ENCODE assay signal across 8 mouse cellular contexts in the genomic region with DNA sequence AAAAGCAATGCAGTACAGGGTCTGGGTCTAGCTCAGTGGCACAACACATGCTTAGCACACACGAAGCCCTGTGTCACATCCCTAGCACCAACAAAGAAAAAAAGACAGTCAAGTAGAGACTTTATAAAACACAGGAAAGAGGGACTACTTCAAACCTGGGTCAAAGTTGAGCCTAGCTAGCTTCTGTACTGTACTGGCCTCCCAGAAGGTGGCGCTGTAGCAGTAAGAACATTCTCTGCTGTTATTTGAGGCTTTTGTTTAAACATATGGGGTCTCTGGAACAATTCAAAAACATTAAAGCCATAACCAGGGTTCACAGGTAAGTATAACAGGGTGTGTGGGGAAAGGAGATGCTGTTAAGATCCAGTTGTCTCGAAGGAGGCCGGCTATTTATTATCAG. TPM values are rescaled to one million over a fixed set of nuclear protein-coding genes. Genes with fewer than 3 reads are reported as not detected.
DNase-seq lines count a peak whose midpoint lies in the region; ATAC-seq and TF ChIP-seq lines count a peak whose summit lies in the region.

No protein-coding gene starts in this region.

- no peaks in the 10 kb centered on the region for H3K27me3 ChIP-seq in kidney, embryonic 16.5 days (ENCODE audit: insufficient read depth, low read length)
- no peaks in the 10 kb centered on the region for H3K27me3 ChIP-seq in Patski
- H3K27me3 ChIP-seq in stomach, postnatal 0 days (ENCODE audit: control insufficient read depth, insufficient read depth, low read length), result no peaks in the 10 kb centered on the region

- no peaks in the 10 kb centered on the region for H3K36me3 ChIP-seq in kidney, embryonic 16.5 days (ENCODE audit: insufficient read depth, low read length)
- H3K36me3 ChIP-seq in stomach, postnatal 0 days (ENCODE audit: control insufficient read depth, insufficient read depth, low read length), result no peaks in the 10 kb centered on the region

- in situ Hi-C loops in Patski (cut with MboI; ENCODE audit: low pct_unique_long_range_greater_than_20kb), result no loop called here

- POLR2A ChIA-PET in Patski (lab: Charles Lee), result interaction anchor here (0.5 kb wide), 1 partner anchor 11 kb away, joined by 3 read pairs; no protein-coding TSS in a partner anchor

- ATAC-seq in CD4-positive, CD25-positive, alpha-beta regulatory T cell, adult 4 months, result no peak
- no peak for ATAC-seq in kidney, embryonic 16.5 days (ENCODE audit: low FRiP score, low TSS enrichment)
- no peak for ATAC-seq in Patski
- no peak for ATAC-seq in stomach, postnatal 0 days (ENCODE audit: low FRiP score, low TSS enrichment)

- no peaks in the 10 kb centered on the region for H3K9me3 ChIP-seq in kidney, embryonic 16.5 days (ENCODE audit: low read length)
- no peaks in the 10 kb centered on the region for H3K9me3 ChIP-seq in stomach, postnatal 0 days (ENCODE audit: control insufficient read depth, low read length)

- no peak overlapping the region for H3K9ac ChIP-seq in kidney, embryonic 16.5 days (replicated peaks; ENCODE audit: low read length)
- H3K9ac ChIP-seq in stomach, postnatal 0 days (ENCODE audit: low read length), result no peak overlapping the region

- no peak overlapping the region for H3K4me3 ChIP-seq in kidney, embryonic 16.5 days (ENCODE audit: low read length)
- H3K4me3 ChIP-seq in embryonic fibroblast, embryonic 13.5 days (ENCODE audit: insufficient read depth, low read length), result no peak overlapping the region
- no peak overlapping the region for H3K4me3 ChIP-seq in stomach, postnatal 0 days (ENCODE audit: low read depth, low read length)

- peaks cover 25% of the 10 kb centered on the region for H3K4me1 ChIP-seq in kidney, embryonic 16.5 days (ENCODE audit: insufficient read depth, low read length)
- H3K4me1 ChIP-seq in embryonic fibroblast, embryonic 13.5 days (ENCODE audit: control insufficient read depth, insufficient read depth, low read length), result peaks cover 24% of the 10 kb centered on the region
- H3K4me1 ChIP-seq in stomach, postnatal 0 days (replicated peaks; ENCODE audit: control insufficient read depth, insufficient read depth), result peaks cover 3% of the 10 kb centered on the region; the same call in 1 of the 2 replicates

- peak; percentile 60 for DNase-seq in CD4-positive, CD25-positive, alpha-beta regulatory T cell, adult 2 months (ENCODE audit: low read depth, low spot score)
- peak; percentile 52 for DNase-seq in kidney, postnatal 10 days
- no peak for DNase-seq in Patski (ENCODE audit: low read depth, low spot score)
- DNase-seq in stomach, postnatal 0 days (ENCODE audit: low spot score), result peak; percentile 42
- DNase-seq in left cerebral cortex, adult 11 months (ENCODE audit: low spot score), result no peak

- no peak for TF ChIP-seq POLR2A in embryonic fibroblast, embryonic 13.5 days (IDR thresholded peaks at IDR 0.05; ENCODE audit: low read depth, low read length)

- CTCF ChIA-PET in Patski (lab: Charles Lee), result interaction anchor here (0.7 to 2.1 kb wide), 10 partner anchors 9 to 178 kb away, joined by 3 to 8 read pairs (median 4); no protein-coding TSS in a partner anchor

- 57% methylated on average over 4 of the region's 4 CpGs for WGBS in kidney, embryonic 16.5 days
- 75% methylated on average over 4 of the region's 4 CpGs for WGBS in stomach, postnatal 0 days

- TF ChIP-seq CTCF in Patski (IDR thresholded peaks at IDR 0.05), result peak; percentile 74
- no peak for TF ChIP-seq CTCF in embryonic fibroblast, embryonic 13.5 days (IDR thresholded peaks at IDR 0.05; ENCODE audit: borderline replicate concordance, insufficient read depth, low read length)
- TF ChIP-seq CTCF in stomach, postnatal 0 days (IDR thresholded peaks at IDR 0.05; ENCODE audit: low read depth), result peak; percentile 76

- no peak overlapping the region for H3K4me2 ChIP-seq in kidney, embryonic 16.5 days (replicated peaks; ENCODE audit: low read depth, low read length)
- H3K4me2 ChIP-seq in stomach, postnatal 0 days (replicated peaks; ENCODE audit: low read depth), result no peak overlapping the region

- TF ChIP-seq EP300 in stomach, postnatal 0 days (optimal IDR thresholded peaks at IDR 0.05), result no peak

- H3K27ac ChIP-seq in kidney, embryonic 16.5 days (ENCODE audit: low read length), result no peak overlapping the region
- peak overlapping the region; percentile 75 for H3K27ac ChIP-seq in embryonic fibroblast, embryonic 13.5 days (ENCODE audit: insufficient read depth, low read length)
- no peak overlapping the region for H3K27ac ChIP-seq in stomach, postnatal 0 days (replicated peaks)

RNA-seq across cellular contexts. Expression of gene Tgfb3, which starts 54.4 kb away (rescaled TPM):
- polyA plus RNA-seq in CD4-positive, CD25-positive, alpha-beta regulatory T cell, adult 4 months (2017; shearing (Covaris generic)), result under 1 TPM; 0.52 TPM
- polyA plus RNA-seq in kidney, embryonic 16.5 days (2015; fragmentation: Nextera tagmentation; extraction: Ambion mirVana), result 27.0 and 28.2 TPM in 2 replicates
- 25.6 TPM for polyA plus RNA-seq in Patski (2021)
- 239 and 264 TPM in 2 replicates for polyA plus RNA-seq in embryonic fibroblast, embryonic 13.5 days (2011; ENCODE audit: insufficient read length, low read depth, missing spikeins)
- polyA plus RNA-seq in stomach, postnatal 0 days (2015; fragmentation: Nextera tagmentation; extraction: Ambion mirVana), result 9.4 and 9.5 TPM in 2 replicates

RNA-seq across cellular contexts. Expression of gene Ift43, which starts 57.9 kb away (rescaled TPM):
- polyA plus RNA-seq in CD4-positive, CD25-positive, alpha-beta regulatory T cell, adult 4 months (2017; shearing (Covaris generic)), result 1 to 10 TPM; 4.0 to 4.7 TPM
- polyA plus RNA-seq in kidney, embryonic 16.5 days (2015; fragmentation: Nextera tagmentation; extraction: Ambion mirVana), result 74.7 and 76.7 TPM in 2 replicates
- 108 TPM for polyA plus RNA-seq in Patski (2021)
- polyA plus RNA-seq in embryonic fibroblast, embryonic 13.5 days (2011; ENCODE audit: insufficient read length, low read depth, missing spikeins), result 44.2 and 52.6 TPM in 2 replicates
- polyA plus RNA-seq in stomach, postnatal 0 days (2015; fragmentation: Nextera tagmentation; extraction: Ambion mirVana), result 48.0 and 49.4 TPM in 2 replicates

Comparison
In these comparisons a context has a peak if more than half of its experiments do, and no peak if none do; other contexts are left out.
1. DNase-seq: peak in CD4-positive, CD25-positive, alpha-beta regulatory T cell, adult 2 months (single experiment), kidney, postnatal 10 days (single experiment) and stomach, postnatal 0 days (single experiment); none in Patski (single experiment) and left cerebral cortex, adult 11 months (single experiment).